Mouse (Mus musculus): ENCODE data around the gene Ush2a. TPM values are rescaled to one million over a fixed set of nuclear protein-coding genes. Genes with fewer than 3 reads are reported as not detected.

Gene Ush2a
- total RNA-seq, 2 experiments from 2014 or later = 0.16 to 0.17 TPM

- DNase-seq (ENCODE audit: low spot score in 2 of 2) = no peak
Observed at GRCm38 (mm10) chr1:188539621-188540020, 277.8 kb downstream of the Ush2a start.

- no peak for DNase-seq (ENCODE audit: low spot score in 2 of 2)
Observed at GRCm38 (mm10) chr1:188541492-188541891, 279.7 kb downstream of the Ush2a start.

- no peak for DNase-seq (ENCODE audit: low spot score in 2 of 2)
Observed at GRCm38 (mm10) chr1:188543364-188543763, 281.5 kb downstream of the Ush2a start.

GRCm38 (mm10) chr1:188549686-188550085 lies 287.9 kb downstream of the Ush2a start:
- no peak for DNase-seq (ENCODE audit: low spot score in 2 of 2)

GRCm38 (mm10) chr1:188551802-188552201 lies 290.0 kb downstream of the Ush2a start:
- no peak for DNase-seq (ENCODE audit: low spot score in 2 of 2)

GRCm38 (mm10) chr1:188558911-188559310 lies 297.1 kb downstream of the Ush2a start:
- no peak for DNase-seq (ENCODE audit: low spot score in 2 of 2)

GRCm38 (mm10) chr1:188566229-188566628 lies 304.4 kb downstream of the Ush2a start:
- DNase-seq (ENCODE audit: low spot score in 2 of 2) = no peak

GRCm38 (mm10) chr1:188567486-188567885 lies 305.7 kb downstream of the Ush2a start:
- no peak for DNase-seq (ENCODE audit: low spot score in 2 of 2)

- peak; percentile 27 to 43 for DNase-seq (ENCODE audit: low spot score in 2 of 2)
Observed at GRCm38 (mm10) chr1:188568295-188568961, 306.6 kb downstream of the Ush2a start.

GRCm38 (mm10) chr1:188576246-188576747 lies 314.5 kb downstream of the Ush2a start:
- DNase-seq (ENCODE audit: low spot score in 2 of 2) = no peak

- no peak for DNase-seq (ENCODE audit: low spot score in 2 of 2)
Observed at GRCm38 (mm10) chr1:188577376-188577775, 315.6 kb downstream of the Ush2a start.

GRCm38 (mm10) chr1:188581136-188581535 lies 319.3 kb downstream of the Ush2a start:
- no peak for DNase-seq (ENCODE audit: low spot score in 2 of 2)

- no peak for DNase-seq (ENCODE audit: low spot score in 2 of 2)
Observed at GRCm38 (mm10) chr1:188595251-188595650, 333.4 kb downstream of the Ush2a start.

- DNase-seq (ENCODE audit: low spot score in 2 of 2) = no peak
Observed at GRCm38 (mm10) chr1:188598052-188598451, 336.2 kb downstream of the Ush2a start.

- DNase-seq (ENCODE audit: low spot score in 2 of 2) = no peak
Observed at GRCm38 (mm10) chr1:188599134-188599533, 337.3 kb downstream of the Ush2a start.

- DNase-seq (ENCODE audit: low spot score in 2 of 2) = no peak
Observed at GRCm38 (mm10) chr1:188606450-188606849, 344.6 kb downstream of the Ush2a start.

GRCm38 (mm10) chr1:188616547-188616946 lies 354.7 kb downstream of the Ush2a start:
- peak; percentile 14 to 57 for DNase-seq (ENCODE audit: low spot score in 2 of 2)

GRCm38 (mm10) chr1:188633736-188634135 lies 371.9 kb downstream of the Ush2a start:
- DNase-seq (ENCODE audit: low spot score in 2 of 2) = peak; percentile 32 to 61

- no peak for DNase-seq (ENCODE audit: low spot score in 2 of 2)
Observed at GRCm38 (mm10) chr1:188639666-188640065, 377.8 kb downstream of the Ush2a start.

- no peak for DNase-seq (ENCODE audit: low spot score in 2 of 2)
Observed at GRCm38 (mm10) chr1:188643156-188643555, 381.3 kb downstream of the Ush2a start.

GRCm38 (mm10) chr1:188653001-188653400 lies 391.2 kb downstream of the Ush2a start:
- no peak for DNase-seq (ENCODE audit: low spot score in 2 of 2)

- no peak for DNase-seq (ENCODE audit: low spot score in 2 of 2)
Observed at GRCm38 (mm10) chr1:188656121-188656520, 394.3 kb downstream of the Ush2a start.

GRCm38 (mm10) chr1:188659159-188659558 lies 397.3 kb downstream of the Ush2a start:
- DNase-seq (ENCODE audit: low spot score in 2 of 2) = no peak
